Mouse (Mus musculus): ENCODE results near the gene Cd24a.

GRCm38 (mm10) chr10:43629216-43629615, 51.1 kb downstream of the Cd24a start:
- TF ChIP-seq EP300 (IDR thresholded peaks at IDR 0.05; ENCODE audit: low read length) (no peak), BHLHE40 (IDR thresholded peaks at IDR 0.05; ENCODE audit: low read depth, low read length) (no peak), JUN (IDR thresholded peaks at IDR 0.05; ENCODE audit: insufficient read depth, low read depth, low read length) (no peak), POLR2A (IDR thresholded peaks at IDR 0.05; ENCODE audit: low read depth, low read length) (no peak), CTCF (conservative IDR thresholded peaks at IDR 0.05 in 1 of 2, IDR thresholded peaks at IDR 0.05 in 1 of 2; ENCODE audit: low read depth in 2 of 2, low read length in 2 of 2) (no peak), USF1 (IDR thresholded peaks at IDR 0.05; ENCODE audit: low read depth, low read length) (no peak), MAX (IDR thresholded peaks at IDR 0.05; ENCODE audit: low read length) (no peak), MYC (IDR thresholded peaks at IDR 0.05; ENCODE audit: low read depth, low read length) (no peak), SIN3A (IDR thresholded peaks at IDR 0.05; ENCODE audit: low read length) (no peak), MAZ (IDR thresholded peaks at IDR 0.05; ENCODE audit: low read depth, low read length) (no peak), GABPA (IDR thresholded peaks at IDR 0.05; ENCODE audit: insufficient replicate concordance, low read depth, low read length) (no peak), MAFK (IDR thresholded peaks at IDR 0.05; ENCODE audit: insufficient replicate concordance, low read length) (no peak)
